Mouse (Mus musculus) megakaryocyte, embryonic 14.5 days (primary cell): ENCODE measurements around the gene 1110017D15Rik.

Source experiments
- FLI1 ChIP-seq: IDR thresholded peaks from 2 replicates; pipeline ENCODE4 v1.6.1; 2012; ENCODE audit warnings: low read length, inconsistent platforms, mixed read lengths
- GATA1 ChIP-seq: IDR thresholded peaks from 3 replicates; pipeline ENCODE4 v1.6.1; 2012; ENCODE audit warnings: mixed read lengths, low read length, inconsistent platforms, borderline replicate concordance

DNA sequence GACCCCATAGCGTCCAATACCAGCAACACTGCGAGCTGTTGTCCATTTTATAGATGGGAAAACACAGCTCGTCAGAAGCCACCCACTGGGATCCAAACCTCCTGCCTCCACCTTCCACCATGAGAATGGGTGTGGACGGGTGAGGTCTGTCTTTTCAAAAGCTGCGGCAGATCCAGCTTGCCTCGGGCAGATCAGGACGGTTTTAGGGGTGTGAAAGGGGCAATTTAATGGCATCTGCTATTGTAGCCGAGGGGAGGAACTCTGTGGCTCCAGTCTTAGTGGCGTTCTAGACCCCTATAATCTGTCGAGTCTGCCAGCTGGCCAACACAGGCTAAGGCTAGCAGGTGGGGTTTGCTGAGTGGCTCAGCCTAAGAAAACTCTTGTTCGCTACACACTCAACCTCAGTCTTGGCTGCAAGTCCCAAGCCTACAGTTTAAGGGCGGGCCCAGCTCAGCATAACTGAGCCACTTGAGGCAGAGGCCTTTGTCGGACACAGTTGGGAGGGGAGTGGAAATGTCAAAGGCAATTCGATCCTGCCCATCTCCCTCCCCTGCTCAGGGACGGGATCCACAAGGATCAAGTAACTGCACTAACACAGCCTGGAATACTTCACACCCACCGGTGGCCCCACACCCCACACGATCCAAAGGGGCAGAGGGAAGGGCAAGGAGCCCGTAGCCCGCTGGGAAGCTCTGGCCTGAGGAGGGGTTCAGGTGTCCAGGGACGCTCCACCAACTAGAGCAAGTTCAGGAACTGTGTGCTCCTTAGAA lies 14.8 kb downstream of the 1110017D15Rik start:
- TF ChIP-seq GATA1 = no peak
- TF ChIP-seq FLI1 = no peak
